Mouse (Mus musculus) heart, postnatal 0 days (tissue): ENCODE results near the gene Ier2.

Experiments
- CTCF ChIP-seq: IDR thresholded peaks from 2 replicates; pipeline ENCODE4 v1.5.1; 2016; ENCODE audit warnings: antibody characterized with exemption, control low read depth, low read depth
- EP300 ChIP-seq: IDR thresholded peaks from 2 replicates; pipeline ENCODE4 v1.6.1; 2016; ENCODE audit warnings: antibody characterized with exemption, low read depth

- TF ChIP-seq CTCF (no peak), EP300 (no peak)
Observed at GRCm38 (mm10) chr8:84637946-84638554, 24.6 kb downstream of the Ier2 start.
